Comparison of ENCODE assay signal across 18 mouse cellular contexts in genomic region chr17:30456293-30456692, GRCm38 (mm10).
A peak's percentile ranks its signal among the peaks of the same experiment; 100 is the strongest.
DNase-seq lines count a peak whose midpoint lies in the region; ATAC-seq and TF ChIP-seq lines count a peak whose summit lies in the region.
"Had no signal": no experiment of that assay in that cellular context is flagged by ENCODE, and none has a peak within 500 bp of the region (broad histone marks: within the 10 kb centered on the region; RNA-seq: fewer than 3 reads in every experiment).

No protein-coding gene starts in this region.

- no peak overlapping the region for H3K9ac ChIP-seq in kidney, postnatal 0 days (ENCODE audit: low read depth, low read length)
- 0 out of 2 replicates have a peak overlapping the region, but pooled peaks have one; percentile 26 for H3K9ac ChIP-seq in neural tube, embryonic 13.5 days
- H3K9ac ChIP-seq in neural tube, embryonic 15.5 days (replicated peaks), result no peak overlapping the region
- H3K9ac ChIP-seq in liver, embryonic 12.5 days, result no peak overlapping the region
- H3K9ac ChIP-seq: liver, embryonic 13.5 days; lung, embryonic 15.5 days had no signal

- H3K9me3 ChIP-seq in kidney, postnatal 0 days (replicated peaks; ENCODE audit: low read length), result no peaks in the 10 kb centered on the region
- no peaks in the 10 kb centered on the region for H3K9me3 ChIP-seq in neural tube, embryonic 13.5 days
- no peaks in the 10 kb centered on the region for H3K9me3 ChIP-seq in neural tube, embryonic 15.5 days (replicated peaks)
- H3K9me3 ChIP-seq in liver, embryonic 12.5 days (replicated peaks), result no peaks in the 10 kb centered on the region
- H3K9me3 ChIP-seq: liver, embryonic 13.5 days; lung, embryonic 15.5 days had no signal

- H3K27me3 ChIP-seq in kidney, postnatal 0 days (ENCODE audit: insufficient read depth, low read length), result no peaks in the 10 kb centered on the region
- no peaks in the 10 kb centered on the region for H3K27me3 ChIP-seq in neural tube, embryonic 13.5 days
- no peaks in the 10 kb centered on the region for H3K27me3 ChIP-seq in neural tube, embryonic 15.5 days (replicated peaks)
- H3K27me3 ChIP-seq in liver, embryonic 12.5 days (replicated peaks), result no peaks in the 10 kb centered on the region
- H3K27me3 ChIP-seq: liver, embryonic 13.5 days; lung, embryonic 15.5 days had no signal

- H3K4me3 ChIP-seq in kidney, postnatal 0 days (replicated peaks; ENCODE audit: low read depth, low read length), result no peak overlapping the region
- H3K4me3 ChIP-seq in neural tube, embryonic 13.5 days, result no peak overlapping the region
- no peak overlapping the region for H3K4me3 ChIP-seq in neural tube, embryonic 15.5 days (replicated peaks)
- H3K4me3 ChIP-seq in liver, embryonic 12.5 days, result no peak overlapping the region
- H3K4me3 ChIP-seq: left cerebral cortex, adult 2 months; liver, embryonic 13.5 days; lung, embryonic 15.5 days had no signal

- H3K36me3 ChIP-seq in kidney, postnatal 0 days (ENCODE audit: insufficient read depth, low read length), result no peaks in the 10 kb centered on the region
- H3K36me3 ChIP-seq in neural tube, embryonic 13.5 days, result no peaks in the 10 kb centered on the region
- no peaks in the 10 kb centered on the region for H3K36me3 ChIP-seq in neural tube, embryonic 15.5 days
- H3K36me3 ChIP-seq in liver, embryonic 12.5 days, result no peaks in the 10 kb centered on the region
- H3K36me3 ChIP-seq: liver, embryonic 13.5 days; lung, embryonic 15.5 days had no signal

- intact Hi-C loops in heart, postnatal 10 days (cut with DNase I), result loop anchor here (2.0 to 5.0 kb wide), 4 partner anchors 224 to 564 kb away; no protein-coding TSS in a partner anchor

- DNase-seq in heart, postnatal 10 days, result peak; percentile 49 to 55
- DNase-seq in heart, adult 9 months (ENCODE audit: low spot score in 2 of 2), result no peak
- peak; percentile 57 for DNase-seq in kidney, postnatal 0 days (ENCODE audit: low spot score)
- DNase-seq in kidney, adult 9 months, result no peak
- DNase-seq: adrenal gland, postnatal 36 days; B cell, adult 2 months; cerebellum, adult 18-20 months; cerebellum, postnatal 25 days; liver, embryonic 13.5 days; right cerebral cortex, postnatal 4 days; thymus, adult 2 months had no signal

- no peak overlapping the region for H3K27ac ChIP-seq in kidney, postnatal 0 days
- no peak overlapping the region for H3K27ac ChIP-seq in neural tube, embryonic 13.5 days (replicated peaks)
- H3K27ac ChIP-seq in neural tube, embryonic 15.5 days (replicated peaks), result no peak overlapping the region
- no peak overlapping the region for H3K27ac ChIP-seq in liver, embryonic 12.5 days
- H3K27ac ChIP-seq: left cerebral cortex, adult 2 months; liver, embryonic 13.5 days; lung, embryonic 15.5 days; macrophage had no signal

- TF ChIP-seq CTCF in kidney, postnatal 0 days (IDR thresholded peaks at IDR 0.05; ENCODE audit: low read depth), result no peak

- no peak overlapping the region for H3K4me2 ChIP-seq in kidney, postnatal 0 days (ENCODE audit: low read length)
- H3K4me2 ChIP-seq in neural tube, embryonic 13.5 days, result no peak overlapping the region
- no peak overlapping the region for H3K4me2 ChIP-seq in neural tube, embryonic 15.5 days
- H3K4me2 ChIP-seq in liver, embryonic 12.5 days, result no peak overlapping the region
- H3K4me2 ChIP-seq: liver, embryonic 13.5 days; lung, embryonic 15.5 days; midbrain, embryonic 11.5 days had no signal

- no peak for ATAC-seq in kidney, postnatal 0 days (replicated peaks; ENCODE audit: low FRiP score, low read depth)
- no peak for ATAC-seq in neural tube, embryonic 13.5 days (ENCODE audit: low read depth)
- ATAC-seq in neural tube, embryonic 15.5 days (ENCODE audit: low FRiP score), result no peak
- ATAC-seq in liver, embryonic 12.5 days, result no peak

- H3K4me1 ChIP-seq in kidney, postnatal 0 days (replicated peaks; ENCODE audit: insufficient read depth, low read length), result no peaks in the 10 kb centered on the region
- peaks cover 54% of the 10 kb centered on the region for H3K4me1 ChIP-seq in neural tube, embryonic 13.5 days (replicated peaks)
- peaks cover 42% of the 10 kb centered on the region for H3K4me1 ChIP-seq in neural tube, embryonic 15.5 days
- no peaks in the 10 kb centered on the region for H3K4me1 ChIP-seq in liver, embryonic 12.5 days
- H3K4me1 ChIP-seq: liver, embryonic 13.5 days had no signal

- 41% methylated on average over 12 of the region's 12 CpGs for WGBS in kidney, postnatal 0 days
- 59% methylated on average over 12 of the region's 12 CpGs for WGBS in neural tube, embryonic 13.5 days
- 59% methylated on average over 12 of the region's 12 CpGs for WGBS in neural tube, embryonic 15.5 days
- WGBS in liver, embryonic 12.5 days (ENCODE audit: insufficient replicate concordance), result 69% methylated on average over 12 of the region's 12 CpGs

Comparison
In these comparisons a context has a peak if more than half of its experiments do, and no peak if none do; other contexts are left out.
1. DNase-seq: peak in heart, postnatal 10 days (2 of 2) and kidney, postnatal 0 days (single experiment); none in heart, adult 9 months (0 of 2) and kidney, adult 9 months (single experiment).